Mouse (Mus musculus): ENCODE data around the gene Mgme1.

GRCm38 (mm10) chr2:144265120-144265488 lies 5.4 kb upstream of the Mgme1 start:
- no peak for TF ChIP-seq USF2 (IDR thresholded peaks at IDR 0.05; ENCODE audit: borderline replicate concordance in 1 of 2, insufficient read depth in 1 of 2, low read depth in 1 of 2, low read length in 2 of 2)
- no peak for TF ChIP-seq MAX (IDR thresholded peaks at IDR 0.05; ENCODE audit: low read length)
- no peak for TF ChIP-seq NELFE (IDR thresholded peaks at IDR 0.05; ENCODE audit: low read depth, low read length)
- TF ChIP-seq EP300 (IDR thresholded peaks at IDR 0.05; ENCODE audit: low read depth in 1 of 2, low read length in 2 of 2), result no peak
- no peak for TF ChIP-seq CTCF (IDR thresholded peaks at IDR 0.05 in 2 of 3, conservative IDR thresholded peaks at IDR 0.05 in 1 of 3; ENCODE audit: control insufficient read depth in 1 of 3, insufficient read depth in 1 of 3, low read depth in 2 of 3, low read length in 3 of 3, poor library complexity in 1 of 3, severe bottlenecking in 1 of 3)
- no peak for TF ChIP-seq NRF1 (IDR thresholded peaks at IDR 0.05; ENCODE audit: insufficient read depth, low read depth, low read length, poor library complexity, severe bottlenecking)
- no peak for TF ChIP-seq POLR2A (IDR thresholded peaks at IDR 0.05; ENCODE audit: control insufficient read depth in 1 of 2, insufficient read depth in 1 of 2, low read depth in 1 of 2, low read length in 2 of 2, poor library complexity in 1 of 2)
- TF ChIP-seq POLR2AphosphoS2 (IDR thresholded peaks at IDR 0.05; ENCODE audit: low read length), result no peak
- no peak for TF ChIP-seq TCF12 (IDR thresholded peaks at IDR 0.05; ENCODE audit: low read depth, low read length)
- no peak for TF ChIP-seq ZC3H11A (IDR thresholded peaks at IDR 0.05; ENCODE audit: low read depth, low read length)
- no peak for TF ChIP-seq GATA1 (IDR thresholded peaks at IDR 0.05; ENCODE audit: low read depth, low read length)

Data from MEL (cell line).